Mouse (Mus musculus) G1E (cell line): ENCODE data around the gene Tnpo1.

Experiments
- CTCF ChIP-seq: IDR thresholded peaks from 2 replicates; pipeline ENCODE4 v1.5.1; 2012; ENCODE audit warnings: low read depth, low read length, inconsistent platforms, mixed read lengths
- GATA1 ChIP-seq: IDR thresholded peaks from 2 replicates; pipeline ENCODE4 v1.6.1; 2012; ENCODE audit warnings: borderline replicate concordance, low read length, inconsistent platforms, mixed read lengths

DNA sequence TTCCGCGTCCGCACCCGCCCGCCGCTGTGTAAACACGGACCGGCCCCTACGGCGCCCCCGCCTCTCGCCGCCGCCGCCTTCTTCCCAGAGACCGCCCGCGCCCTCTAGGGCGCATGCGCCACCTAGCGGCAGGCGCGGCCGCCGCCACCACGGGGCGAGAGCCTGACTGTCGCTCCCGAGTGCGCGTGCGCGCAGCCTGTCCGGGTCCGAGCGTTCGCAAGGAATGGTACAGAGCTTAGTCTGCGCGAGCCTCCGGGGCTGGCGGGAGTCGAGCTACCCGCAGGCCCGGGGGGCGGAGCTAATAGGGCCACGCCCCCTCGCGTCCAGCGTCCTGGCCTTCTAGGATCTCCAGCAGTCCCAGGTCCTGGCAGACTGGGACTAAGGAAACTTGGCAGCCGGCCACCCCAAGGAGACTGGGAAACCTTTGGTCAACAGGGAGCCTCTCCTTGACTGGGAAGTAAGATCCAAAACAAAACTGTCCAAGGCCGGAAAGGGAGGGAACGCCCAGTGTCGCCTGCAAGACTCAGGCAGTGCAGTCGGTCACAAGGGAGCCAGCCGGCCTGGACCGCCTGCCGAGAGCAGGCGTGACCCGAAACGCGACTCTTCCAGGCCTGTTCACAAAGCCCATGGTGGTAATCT lies 110.9 kb downstream of the Tnpo1 start, which contains the start of gene Fcho2:
- TF ChIP-seq GATA1 (no peak), CTCF (no peak; the same call in 1 of the 2 replicates)
